Mouse (Mus musculus) urinary bladder, postnatal 36 days (tissue): ENCODE data around the gene Mms22l.
"Not testable (repeated sequence)": the region's sequence is repeated elsewhere in the genome, so short reads cannot be mapped to it uniquely, and the experiment has no call there.

Experiments used
- DNase-seq, 2 experiments: peaks; one replicate each; pipeline ENCODE4 v3.0.0; 2022; ENCODE audit warnings: low spot score in 2 of 2, mixed read lengths in 1 of 2

Gene Mms22l

DNA sequence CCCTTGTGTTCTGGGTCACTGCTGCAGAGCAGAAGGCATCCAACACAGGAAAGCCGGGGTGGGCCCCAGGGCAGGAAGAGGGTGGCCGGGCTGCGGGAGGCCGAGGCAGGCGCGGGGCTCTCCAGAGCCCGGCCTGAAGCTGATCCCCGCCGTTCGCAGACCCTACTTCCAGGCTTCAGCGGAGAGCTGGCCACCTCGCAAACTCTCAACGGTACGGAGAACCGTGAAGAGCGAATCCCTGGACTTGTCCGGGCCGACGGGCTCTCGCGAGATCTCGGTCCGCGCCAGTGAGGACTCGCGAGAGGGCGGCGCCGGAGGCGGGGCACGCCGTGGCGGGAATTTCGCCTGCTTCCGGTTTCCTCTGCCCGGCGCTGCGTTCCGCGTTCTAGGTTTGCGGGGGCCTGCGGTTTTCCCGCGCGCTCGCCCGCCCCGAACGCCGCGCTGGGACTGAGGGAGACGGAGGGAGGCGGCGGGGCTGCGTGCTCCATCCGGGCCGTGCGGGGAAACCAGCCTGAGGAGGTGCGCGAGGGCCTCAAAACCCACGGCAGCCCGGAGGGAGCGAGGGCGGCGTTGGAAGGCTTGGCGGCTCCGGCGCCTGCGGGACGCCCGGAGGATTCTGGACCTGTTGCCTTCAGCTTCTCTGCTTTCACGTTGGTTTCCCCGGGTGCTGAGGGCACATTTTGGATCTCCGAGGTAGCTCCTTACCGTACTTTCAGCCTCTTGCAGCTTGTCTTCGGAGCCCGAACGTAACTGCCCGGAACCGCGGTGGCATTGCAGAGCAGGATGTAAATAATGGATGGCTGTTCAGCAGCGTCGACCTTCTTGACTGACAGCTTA, at the start of gene Mms22l:
Gene Mms22l (plus strand): TSS at position 336 of the 837 bp plus-strand sequence.
- peak; percentile 90 to 92 for DNase-seq

DNA sequence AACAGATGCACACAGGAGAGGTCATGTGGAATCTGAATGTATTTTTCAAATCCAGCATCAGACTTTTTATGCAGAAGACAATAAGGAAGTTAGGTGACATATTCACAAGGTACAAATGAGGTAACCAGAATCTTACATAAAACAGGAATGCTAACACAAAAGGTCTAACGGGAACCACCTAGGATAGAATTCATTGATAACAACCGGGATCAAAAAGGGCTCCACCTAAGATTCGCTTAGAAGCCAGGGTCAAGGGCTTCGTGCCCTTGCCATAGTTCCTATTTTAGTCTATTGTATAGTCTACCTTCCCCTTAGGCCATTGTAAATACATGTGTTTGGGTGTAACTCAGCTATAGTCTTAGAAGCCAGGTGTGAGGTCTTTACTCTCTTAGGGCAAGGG, 12.2 kb upstream of the Mms22l start:
- DNase-seq, result not testable (repeated sequence)

DNA sequence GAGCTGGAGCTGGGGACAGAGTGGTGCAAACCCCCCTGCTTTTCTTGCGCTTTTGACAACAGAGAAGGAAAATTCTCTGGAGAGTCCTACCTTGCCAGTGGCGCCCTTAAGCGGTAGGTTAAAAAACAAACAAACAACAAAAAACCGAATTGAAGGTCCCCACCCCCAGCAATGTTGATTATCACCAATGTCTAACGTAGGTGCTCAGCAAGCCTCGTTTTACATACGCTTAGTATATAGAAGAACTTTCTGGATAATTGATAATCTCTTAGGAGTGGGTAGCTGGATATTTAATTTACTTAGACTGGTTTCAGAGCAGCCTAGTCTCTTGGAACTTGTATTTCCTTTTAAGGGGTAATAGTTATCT, 685 bp downstream of the Mms22l start:
- DNase-seq, result no peak

DNA sequence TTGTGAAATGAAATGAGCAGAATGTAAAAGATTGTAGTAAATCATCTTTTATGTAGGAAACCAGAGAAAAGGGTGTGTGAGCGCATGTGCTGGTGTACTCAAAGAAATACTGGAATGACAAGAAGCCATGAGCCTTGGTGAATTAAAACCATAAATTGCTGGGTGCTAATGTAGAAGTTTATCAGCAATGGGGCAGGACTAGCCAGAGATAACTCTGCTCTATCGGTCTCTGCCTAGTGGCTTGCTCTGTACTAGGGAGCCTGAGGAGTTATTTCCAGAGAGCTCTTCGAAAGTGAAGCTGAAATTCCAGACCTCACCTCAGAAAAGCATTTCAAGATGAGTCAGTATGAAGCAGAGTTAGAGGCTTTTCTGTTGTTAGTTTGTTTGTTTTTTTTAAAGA, 12.9 kb downstream of the Mms22l start:
- DNase-seq, result no peak

DNA sequence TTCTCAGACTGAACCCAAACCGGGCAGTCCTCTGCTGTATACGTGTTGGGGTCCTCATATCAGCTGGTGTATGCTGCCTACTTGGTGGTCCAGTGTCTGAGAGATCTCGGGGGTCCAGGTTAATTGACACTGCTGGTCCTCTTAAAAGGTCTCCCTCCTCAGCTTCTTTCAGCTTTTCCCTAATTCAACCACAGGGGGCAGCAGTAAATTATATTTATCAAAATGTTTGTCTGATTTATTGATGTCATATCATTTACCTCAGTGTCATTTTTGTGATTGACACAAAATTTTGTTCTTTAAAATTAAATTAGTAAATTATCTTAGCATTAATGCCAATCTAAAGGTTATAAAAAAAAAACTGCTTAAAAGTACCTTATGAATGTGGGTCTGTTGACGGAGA, 40.7 kb downstream of the Mms22l start:
- no peak for DNase-seq

DNA sequence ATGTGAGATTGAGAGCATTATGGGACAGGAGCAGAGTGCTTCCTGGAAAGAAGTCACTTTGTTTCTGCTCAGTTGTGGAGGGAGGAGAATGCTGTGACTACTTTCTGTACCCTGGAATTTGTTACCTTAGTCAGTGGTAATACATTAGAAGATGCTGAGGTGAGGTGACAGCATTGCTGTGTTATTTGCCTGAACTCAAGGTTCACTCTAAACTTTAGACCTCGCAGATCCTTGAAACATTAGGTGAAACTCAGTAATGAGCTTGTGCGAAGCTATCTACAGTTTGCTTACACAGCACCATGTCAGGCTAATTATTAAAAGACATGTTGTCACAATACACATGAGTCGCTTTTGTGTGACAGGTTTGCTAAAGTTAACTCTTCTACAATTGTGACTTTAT, 47.2 kb downstream of the Mms22l start:
- DNase-seq, result no peak

DNA sequence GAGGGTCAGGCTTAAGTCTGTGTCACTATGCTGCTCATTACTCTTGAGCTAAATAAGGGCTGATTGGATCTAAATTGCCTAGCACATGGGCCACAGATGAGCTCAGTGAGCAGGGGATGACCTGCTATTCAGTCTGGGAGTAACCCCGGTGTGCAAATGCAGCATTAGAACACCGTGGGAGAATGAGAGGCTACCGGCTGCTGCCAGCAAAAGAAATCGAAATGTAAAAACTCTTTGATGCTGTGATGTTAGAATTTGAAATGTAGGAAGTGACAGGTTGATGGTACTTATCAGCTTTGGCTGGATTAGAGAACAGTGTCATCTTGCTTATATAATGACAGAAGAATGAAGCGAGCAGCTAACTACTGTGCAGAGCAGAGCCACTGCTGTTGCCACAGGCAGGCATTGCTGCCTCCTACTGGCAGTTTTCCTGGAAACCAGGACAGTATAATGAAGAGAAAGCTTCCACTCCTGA, 48.5 kb downstream of the Mms22l start:
- DNase-seq, result no peak

DNA sequence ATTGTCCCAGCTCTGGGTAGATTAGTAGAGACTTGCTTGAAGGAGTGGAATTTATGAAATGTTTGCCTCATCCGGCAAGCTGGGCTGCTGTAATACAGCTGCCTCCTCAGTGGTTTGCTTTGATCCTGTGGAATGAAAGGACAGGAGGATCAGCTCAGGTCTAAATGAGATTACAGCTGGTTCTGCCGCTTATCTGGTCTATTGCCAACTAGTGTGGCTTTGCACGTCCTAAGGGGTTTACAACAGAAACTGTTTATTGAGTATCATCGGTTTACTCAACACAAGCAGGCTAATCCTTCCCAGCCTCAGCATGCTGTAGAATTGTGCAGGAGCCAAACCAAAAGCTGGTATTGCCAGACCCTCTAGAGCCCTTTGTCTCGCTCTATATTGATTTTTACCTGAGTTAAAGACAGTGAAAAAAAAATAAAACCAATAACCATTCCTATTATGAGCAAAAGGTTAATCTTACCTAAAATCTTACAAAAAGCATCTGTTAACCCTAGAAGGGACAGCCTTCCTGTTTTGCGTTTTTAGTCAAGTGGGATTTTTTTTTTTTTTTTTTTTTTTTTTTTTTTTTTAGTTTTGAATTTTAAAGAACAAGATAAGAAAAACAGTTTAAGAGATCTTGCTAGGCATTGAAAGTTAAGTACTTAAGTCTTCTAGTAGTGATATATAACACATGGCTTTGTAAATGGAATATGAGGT, 60.0 kb downstream of the Mms22l start:
- no peak for DNase-seq

DNA sequence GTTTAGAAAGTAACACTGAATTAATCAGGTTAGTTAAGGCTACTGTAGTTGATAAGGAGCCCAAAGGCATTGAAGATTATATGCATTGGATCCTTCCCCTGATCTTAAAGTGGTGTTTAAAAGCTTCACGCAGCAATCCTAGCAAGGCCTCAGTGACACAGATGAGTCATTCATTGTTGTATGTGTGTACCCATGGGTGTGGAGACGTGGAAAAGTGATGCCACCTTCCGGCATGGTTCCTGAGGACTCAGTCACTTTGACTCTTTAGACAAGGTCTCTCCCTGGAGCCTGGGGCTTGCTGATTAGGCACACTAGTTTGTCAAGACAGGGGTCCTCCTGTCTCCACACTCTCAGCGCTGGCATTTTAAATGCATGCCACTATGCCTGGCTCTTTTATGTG, 60.9 kb downstream of the Mms22l start:
- DNase-seq, result no peak

DNA sequence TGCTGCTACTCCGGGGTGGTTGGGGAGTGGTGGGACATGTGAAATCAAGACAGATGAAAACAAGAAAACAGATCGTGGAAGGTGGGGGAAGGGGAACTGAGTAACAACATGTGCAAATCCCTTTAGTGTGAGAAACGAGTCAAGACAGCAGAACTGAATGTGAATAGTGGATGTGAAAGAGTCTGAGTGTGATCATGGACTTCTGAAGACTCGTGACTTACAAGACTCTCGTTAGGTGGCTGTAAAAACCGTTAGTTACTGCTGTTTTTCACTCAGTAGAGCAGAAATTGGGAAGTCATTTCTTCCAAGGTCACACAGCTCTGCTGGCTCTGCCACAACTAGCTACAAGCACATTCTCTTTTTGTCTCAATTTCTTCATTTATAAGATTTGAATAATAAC, 71.8 kb downstream of the Mms22l start:
- DNase-seq, result no peak

DNA sequence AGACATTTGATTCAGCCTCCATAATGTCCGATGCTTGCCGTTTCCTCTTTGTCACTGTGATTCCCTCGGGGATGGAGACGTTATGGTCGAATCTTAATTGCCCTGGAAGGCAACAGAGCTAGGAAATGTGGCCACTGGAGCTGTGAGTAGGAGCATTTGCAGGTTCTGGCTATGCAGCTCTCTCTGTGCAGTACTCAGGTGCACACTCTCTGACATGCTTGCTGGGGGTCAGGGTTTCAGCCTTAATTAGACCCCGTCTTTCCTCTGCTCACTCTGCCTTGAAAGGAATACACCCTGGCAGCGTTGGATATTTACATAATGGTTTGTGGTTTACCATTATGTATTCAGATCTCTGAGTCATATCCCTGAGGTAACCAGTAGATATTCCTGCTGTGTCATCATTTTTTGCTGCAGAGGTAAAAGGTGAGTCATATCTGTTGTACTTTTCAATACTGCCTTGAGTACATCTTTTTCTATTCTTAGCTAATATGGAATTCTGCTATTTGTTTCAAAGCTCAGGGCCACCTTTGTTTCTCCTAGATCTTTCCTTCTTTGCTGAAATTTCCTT, 72.8 kb downstream of the Mms22l start:
- no peak for DNase-seq

DNA sequence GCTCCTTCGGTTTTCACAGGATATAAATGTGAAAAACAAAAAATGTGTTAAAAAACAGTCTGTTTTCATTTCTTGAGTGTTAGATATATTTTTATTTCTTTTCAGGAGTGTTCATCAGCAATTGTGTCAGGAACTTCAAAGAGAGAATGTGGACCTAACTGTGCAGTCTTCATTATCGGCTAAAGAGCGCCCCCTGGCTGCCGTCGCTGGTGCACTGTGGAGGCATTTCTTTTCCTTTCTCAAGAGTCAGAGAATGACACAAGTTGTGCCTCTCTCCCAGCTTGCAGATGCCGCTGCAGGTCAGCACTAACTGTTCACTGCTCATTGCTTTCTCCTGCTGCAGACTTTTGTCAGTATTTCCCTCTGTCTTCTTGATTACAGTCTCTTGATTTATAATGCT, 78.0 kb downstream of the Mms22l start:
- peak; percentile 56 to 77 for DNase-seq

DNA sequence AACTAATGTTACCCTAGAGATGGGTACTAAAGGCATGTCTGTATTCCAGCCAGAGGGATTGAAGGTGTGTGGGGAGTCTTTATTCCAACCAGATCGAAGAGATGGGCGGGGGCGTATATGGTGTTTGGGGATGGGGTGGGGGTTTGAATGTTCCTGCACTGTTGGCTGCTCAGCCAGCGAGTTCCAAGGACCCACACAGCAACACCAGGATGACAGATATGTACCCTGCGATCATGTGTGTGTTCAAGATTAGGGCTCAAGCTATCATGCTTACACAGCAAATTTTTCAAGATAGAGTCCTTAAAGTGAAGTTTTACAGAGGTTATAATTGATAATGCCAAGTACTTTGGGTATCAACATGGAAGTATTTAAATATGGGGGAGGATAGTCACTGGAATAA, 81.3 kb downstream of the Mms22l start:
- DNase-seq, result no peak

DNA sequence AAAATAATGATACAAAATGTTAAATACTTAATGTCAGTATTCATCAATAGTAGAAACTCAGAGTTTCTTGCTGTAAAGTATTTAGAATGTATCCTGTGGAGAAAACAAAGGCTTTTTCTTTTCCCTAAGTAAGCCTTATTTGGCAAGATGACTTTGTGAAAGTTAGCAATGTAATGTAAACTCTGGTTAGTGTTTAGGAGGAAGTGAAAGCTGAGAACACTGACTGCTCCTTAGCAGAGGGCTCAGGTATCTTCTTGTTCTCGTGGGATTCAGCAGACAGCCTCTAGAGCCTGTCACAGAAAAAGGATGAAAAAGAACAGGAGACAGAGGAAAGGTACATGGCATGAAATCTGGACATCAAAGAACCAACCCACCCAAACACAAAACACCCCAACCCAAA, 86.0 kb downstream of the Mms22l start:
- DNase-seq, result no peak

DNA sequence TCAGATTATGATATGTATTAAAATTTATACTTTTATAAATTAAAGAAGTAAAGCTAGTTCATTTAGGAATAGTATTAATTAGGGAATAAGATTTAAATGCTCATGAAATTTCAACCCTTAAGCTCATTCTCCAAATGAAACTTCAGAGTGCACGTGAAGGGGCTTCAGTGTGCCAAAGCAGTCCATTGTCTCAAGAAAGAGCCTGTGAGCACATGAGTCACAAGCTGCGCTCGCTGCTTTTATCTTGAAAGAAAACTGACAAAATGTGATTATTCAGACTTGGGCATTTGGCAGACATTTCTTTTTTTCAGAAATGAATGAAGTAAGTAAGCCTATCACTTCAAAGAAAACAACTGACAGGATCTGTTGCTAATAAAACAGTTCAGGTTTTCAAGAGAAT, 87.7 kb downstream of the Mms22l start:
- DNase-seq, result no peak

DNA sequence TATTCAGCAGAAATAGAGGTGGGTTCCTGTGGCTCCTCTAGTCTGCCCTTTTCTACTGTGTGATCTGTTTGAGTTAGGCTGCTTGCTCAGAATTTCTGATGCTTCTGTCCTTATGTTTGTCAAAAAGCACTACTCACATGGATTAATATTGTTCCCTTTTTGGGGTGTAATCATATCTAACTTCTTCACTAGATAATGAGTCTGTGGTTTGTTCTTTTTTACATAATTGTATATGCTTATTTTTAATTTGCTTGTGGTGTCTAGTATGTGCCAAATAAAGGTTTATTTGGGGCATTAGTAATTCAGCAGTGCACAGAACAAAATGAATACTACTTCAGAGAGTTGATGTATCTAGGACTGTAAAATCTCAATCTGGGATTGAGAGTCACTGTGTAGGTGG, 98.6 kb downstream of the Mms22l start:
- no peak for DNase-seq

DNA sequence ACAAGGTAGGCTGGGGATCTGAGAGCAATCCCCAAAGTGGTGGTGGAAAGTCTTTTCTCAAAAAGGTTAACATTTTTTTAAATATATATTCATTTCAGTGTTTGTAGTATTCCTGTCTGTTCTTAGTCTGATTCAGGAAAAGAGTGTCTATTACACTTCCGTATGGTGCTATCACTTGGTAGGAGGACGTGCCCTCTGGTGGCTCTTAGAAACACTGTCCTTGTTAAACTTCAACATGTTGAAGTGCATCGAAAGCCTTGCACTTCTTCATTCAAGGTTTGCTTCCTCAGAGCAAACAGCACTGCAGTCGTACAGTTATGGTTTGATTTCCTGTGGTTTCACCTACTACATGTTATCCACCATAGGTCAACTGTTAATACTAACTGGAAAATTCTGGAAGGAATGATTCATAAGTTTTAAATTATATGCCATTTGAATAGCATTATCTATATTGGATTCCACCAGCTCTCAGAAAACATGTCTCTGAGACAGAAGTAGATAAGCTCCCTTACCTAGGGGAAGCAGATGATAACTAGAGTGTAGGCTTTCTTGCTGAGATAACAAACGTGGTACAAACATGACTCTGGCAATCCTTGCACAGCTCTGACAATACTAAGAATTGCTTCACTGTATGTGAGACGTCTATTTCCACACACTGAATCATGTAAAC, 100.8 kb downstream of the Mms22l start:
- no peak for DNase-seq

DNA sequence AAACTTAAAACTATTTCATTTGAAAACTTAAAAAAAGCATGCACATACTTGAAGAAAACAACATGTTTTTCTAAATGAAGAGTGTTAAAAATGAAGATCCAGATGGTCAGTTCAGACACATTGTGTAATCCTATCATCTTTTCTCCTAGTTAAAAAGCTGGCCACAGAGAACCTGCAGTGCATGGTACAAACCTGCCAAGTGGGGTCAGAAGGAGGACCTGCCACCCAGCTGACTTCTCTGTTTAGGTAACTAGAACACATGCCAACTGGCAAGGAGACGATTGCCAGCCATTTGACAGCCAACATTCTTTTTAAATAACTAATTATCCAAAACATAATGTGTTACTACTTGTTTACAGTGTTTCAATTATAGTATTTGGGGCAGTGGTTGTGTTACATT, 102.4 kb downstream of the Mms22l start:
- DNase-seq, result no peak

DNA sequence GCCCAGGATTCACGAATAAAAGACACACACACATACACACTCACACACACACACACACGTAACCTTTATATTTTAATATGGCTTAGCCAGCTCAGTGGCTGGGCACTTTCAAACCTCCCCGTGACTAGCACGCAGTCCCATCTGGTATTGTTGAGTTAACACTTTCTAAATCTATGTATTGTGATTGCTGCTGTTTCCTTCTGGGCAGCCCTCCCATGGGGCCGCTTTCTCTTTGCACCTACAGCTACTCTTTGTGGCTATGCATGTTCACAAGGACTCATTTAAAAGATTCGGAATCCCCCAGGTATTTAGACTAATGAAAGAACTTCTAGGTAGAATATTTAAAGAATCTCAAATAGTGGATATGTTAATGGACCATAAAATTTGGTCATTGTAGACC, 105.5 kb downstream of the Mms22l start:
- DNase-seq, result no peak

DNA sequence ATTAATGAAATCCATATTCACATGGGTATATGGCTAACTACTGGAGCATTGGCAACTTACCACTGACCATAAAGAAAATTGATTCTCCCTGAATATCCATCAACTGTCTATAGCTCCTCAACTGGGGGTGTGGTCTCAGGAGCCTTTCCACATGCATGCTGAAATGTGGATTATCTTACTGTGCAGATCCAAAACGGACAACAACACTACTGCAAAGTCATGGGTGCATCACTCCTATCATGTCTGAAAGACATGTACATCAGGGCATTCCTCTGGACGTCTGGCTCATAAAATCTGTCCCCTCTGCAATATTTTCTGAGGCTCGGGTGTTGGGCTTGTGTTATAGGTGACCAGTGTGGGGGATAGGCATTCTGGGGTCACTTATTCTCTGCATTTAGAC, 112.8 kb downstream of the Mms22l start:
- no peak for DNase-seq

DNA sequence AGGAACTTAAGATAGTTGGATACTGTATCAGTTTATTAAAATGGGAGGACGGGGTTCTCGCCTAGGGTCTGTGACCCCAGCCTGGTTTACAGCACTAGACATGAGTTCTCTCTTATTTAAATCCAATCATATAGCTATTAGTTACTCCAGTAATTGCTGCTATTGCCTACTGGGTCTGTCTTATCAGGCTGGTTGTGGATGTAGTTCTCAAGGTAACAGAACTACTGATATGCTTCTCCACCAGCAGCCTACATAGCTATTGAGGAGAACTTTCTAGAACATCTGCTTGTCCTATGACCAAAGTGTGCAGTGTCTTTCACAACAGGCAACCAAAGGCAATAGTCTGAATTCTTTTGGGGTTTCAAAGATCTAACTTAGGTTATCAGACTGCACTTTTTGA, 113.3 kb downstream of the Mms22l start:
- no peak for DNase-seq

DNA sequence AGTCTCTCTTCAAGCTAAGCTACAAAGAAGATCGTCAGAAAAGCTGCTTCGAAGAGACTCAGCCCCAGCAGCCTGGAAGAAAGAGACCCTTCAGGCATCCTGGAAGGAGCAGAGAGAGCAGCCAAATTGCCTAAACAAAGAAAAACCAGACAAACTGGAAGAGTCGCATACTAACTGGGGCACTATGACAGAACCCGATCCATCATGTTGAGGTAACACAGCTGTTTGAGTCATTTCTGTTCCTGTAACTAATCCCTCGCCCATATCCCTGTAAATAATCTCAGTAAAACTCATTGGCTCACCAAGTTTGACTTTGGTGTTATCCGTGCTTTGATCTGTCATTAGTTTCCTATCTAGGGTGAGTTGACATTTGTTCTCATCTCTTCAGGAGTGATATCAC, 123.8 kb downstream of the Mms22l start:
- no peak for DNase-seq
